Mouse (Mus musculus) myocyte (in vitro differentiated cells): ENCODE measurements at regions not wholly inside any gene's neighbourhood (a gene's known extent, or its start where the extent isn't known, plus 50 kb on each side); places are given as distances from the start of the nearest gene placed in this dataset.

ENCODE experiments used
- H3K27me3 ChIP-seq: one replicate; pipeline ENCODE4 v1.6.1; 2011; ENCODE audit not compliant: control insufficient read depth, insufficient read depth, insufficient read length
- H3K36me3 ChIP-seq: one replicate; pipeline ENCODE4 v1.6.1; 2011; ENCODE audit not compliant: control insufficient read depth, insufficient read depth
- H3K4me2 ChIP-seq: one replicate; pipeline ENCODE4 v1.6.1; 2011; ENCODE audit warnings: low read depth, control low read depth
- H3K4me3 ChIP-seq: one replicate; pipeline ENCODE4 v1.5.1; 2011; ENCODE audit warnings: mild to moderate bottlenecking, control low read depth, moderate library complexity
- H3K79me2 ChIP-seq: one replicate; pipeline ENCODE4 v1.6.1; 2011; ENCODE audit not compliant: control insufficient read depth, insufficient read depth
- H3ac ChIP-seq: one replicate; pipeline ENCODE4 v1.6.1; 2011; ENCODE audit not compliant: control insufficient read depth, insufficient read length
- CEBPB ChIP-seq: IDR thresholded peaks from 2 replicates; pipeline ENCODE4 v1.6.1; 2011; ENCODE audit warnings: mild to moderate bottlenecking, moderate library complexity; ENCODE audit not compliant: poor library complexity, insufficient read depth, severe bottlenecking
- E2F4 ChIP-seq: IDR thresholded peaks from one replicate; pipeline ENCODE4 v1.6.1; 2011; ENCODE audit warnings: mild to moderate bottlenecking, control low read depth, moderate library complexity; ENCODE audit not compliant: insufficient read depth
- MAX ChIP-seq: IDR thresholded peaks from one replicate; pipeline ENCODE4 v1.6.1; 2011; ENCODE audit warnings: low read depth, mild to moderate bottlenecking, control low read depth
- MYOD1 ChIP-seq, 3 experiments: IDR thresholded peaks; one replicate each; pipeline ENCODE4 v1.6.1; 2011; ENCODE audit warnings: control low read depth in 2 of 3, low read depth in 2 of 3, mild to moderate bottlenecking in 2 of 3, moderate library complexity in 1 of 3; ENCODE audit not compliant: insufficient read length in 2 of 3, control insufficient read depth in 1 of 3
- MYOG ChIP-seq, 3 experiments: IDR thresholded peaks; one replicate each; pipeline ENCODE4 v1.6.1; 2011; ENCODE audit warnings: control low read depth in 2 of 3, low read depth in 2 of 3, mild to moderate bottlenecking in 2 of 3; ENCODE audit not compliant: insufficient read length in 2 of 3, control insufficient read depth in 1 of 3, insufficient read depth in 1 of 3
- POLR2A ChIP-seq: IDR thresholded peaks from one replicate; pipeline ENCODE4 v1.6.1; 2011; ENCODE audit warnings: low read depth, mild to moderate bottlenecking, control low read depth, moderate library complexity; ENCODE audit not compliant: insufficient read length
- POLR2AphosphoS2 ChIP-seq: IDR thresholded peaks from one replicate; pipeline ENCODE4 v1.6.1; 2011; ENCODE audit warnings: low read depth, control low read depth; ENCODE audit not compliant: insufficient read length
- REST ChIP-seq: IDR thresholded peaks from one replicate; pipeline ENCODE4 v1.6.1; 2011; ENCODE audit warnings: mild to moderate bottlenecking, control low read depth, moderate library complexity; ENCODE audit not compliant: insufficient read depth, insufficient read length
- SRF ChIP-seq: IDR thresholded peaks from one replicate; pipeline ENCODE4 v1.6.1; 2011; ENCODE audit warnings: low read depth; ENCODE audit not compliant: control insufficient read depth, insufficient read length
- TCF12 ChIP-seq: IDR thresholded peaks from one replicate; pipeline ENCODE4 v1.6.1; 2011; ENCODE audit warnings: mild to moderate bottlenecking, control low read depth; ENCODE audit not compliant: poor library complexity, insufficient read depth, severe bottlenecking
- TCF3 ChIP-seq: IDR thresholded peaks from one replicate; pipeline ENCODE4 v1.6.1; 2011; ENCODE audit warnings: low read depth, control low read depth; ENCODE audit not compliant: insufficient read length
- USF1 ChIP-seq: IDR thresholded peaks from one replicate; pipeline ENCODE4 v1.6.1; 2011; ENCODE audit warnings: low read depth, mild to moderate bottlenecking, control low read depth, moderate library complexity

DNA sequence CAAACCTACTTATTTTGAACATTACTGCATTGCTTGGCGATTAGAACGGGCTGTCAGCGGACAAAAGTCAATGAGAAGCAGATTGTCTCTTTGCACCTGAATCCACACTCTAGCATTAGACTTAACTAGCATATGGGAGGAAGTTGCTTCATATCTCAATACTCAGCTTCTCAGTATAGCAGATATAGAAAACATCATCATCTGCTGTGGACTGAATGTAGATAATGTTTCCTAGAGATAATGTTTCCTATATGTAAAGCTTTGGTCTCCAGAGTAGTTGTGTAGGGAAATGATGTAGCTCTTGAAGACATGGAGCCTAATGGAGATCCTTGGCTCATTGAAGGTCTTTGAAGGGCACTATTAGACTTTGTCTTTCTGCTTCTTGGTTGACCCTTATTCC lies 267.0 kb upstream of the Rspo3 start:
- H3K79me2 ChIP-seq = no peaks in the 10 kb centered on the region
- H3ac ChIP-seq = no peak overlapping the region
- TF ChIP-seq MAX (no peak), POLR2AphosphoS2 (no peak)

DNA sequence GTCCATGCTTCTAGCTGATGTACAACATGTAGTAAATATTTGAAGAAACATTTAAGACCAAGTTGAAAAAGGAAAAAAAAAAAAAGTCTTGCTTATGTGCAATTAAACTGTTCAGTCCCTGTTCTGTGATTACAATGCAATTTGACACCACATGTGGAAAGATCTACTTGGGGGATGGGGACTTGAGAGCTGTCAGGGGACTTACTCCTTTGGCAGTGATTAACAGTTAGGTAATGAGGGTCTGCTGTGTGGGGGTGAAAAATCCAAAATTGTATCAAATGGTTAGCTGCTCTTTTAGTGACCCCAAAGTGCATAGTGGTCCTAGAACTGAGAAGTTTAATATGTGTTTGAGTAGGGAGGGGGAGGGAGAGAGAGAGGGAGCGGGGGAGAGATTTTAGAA lies 259.0 kb upstream of the Rspo3 start:
- TF ChIP-seq MYOD1 (IDR thresholded peaks at IDR 0.05; ENCODE audit: control insufficient read depth in 1 of 3, insufficient read length in 2 of 3, low read depth in 2 of 3) = no peak
- no peak for TF ChIP-seq POLR2AphosphoS2
- no peak for TF ChIP-seq TCF3
- TF ChIP-seq TCF12 = no peak
- TF ChIP-seq USF1 = no peak
- no peak for TF ChIP-seq MAX
- no peak for TF ChIP-seq REST
- no peaks in the 10 kb centered on the region for H3K79me2 ChIP-seq
- no peaks in the 10 kb centered on the region for H3K36me3 ChIP-seq
- H3ac ChIP-seq = no peak overlapping the region
- H3K4me2 ChIP-seq = no peak overlapping the region
- no peaks in the 10 kb centered on the region for H3K27me3 ChIP-seq
- no peak overlapping the region for H3K4me3 ChIP-seq

More for the DNA sequence above, 267.0 kb upstream of the Rspo3 start:
- Histone ChIP-seq H3K36me3 (no peaks in the 10 kb centered on the region), H3K27me3 (no peaks in the 10 kb centered on the region), H3K4me2 (no peak overlapping the region), H3K4me3 (no peak overlapping the region)

DNA sequence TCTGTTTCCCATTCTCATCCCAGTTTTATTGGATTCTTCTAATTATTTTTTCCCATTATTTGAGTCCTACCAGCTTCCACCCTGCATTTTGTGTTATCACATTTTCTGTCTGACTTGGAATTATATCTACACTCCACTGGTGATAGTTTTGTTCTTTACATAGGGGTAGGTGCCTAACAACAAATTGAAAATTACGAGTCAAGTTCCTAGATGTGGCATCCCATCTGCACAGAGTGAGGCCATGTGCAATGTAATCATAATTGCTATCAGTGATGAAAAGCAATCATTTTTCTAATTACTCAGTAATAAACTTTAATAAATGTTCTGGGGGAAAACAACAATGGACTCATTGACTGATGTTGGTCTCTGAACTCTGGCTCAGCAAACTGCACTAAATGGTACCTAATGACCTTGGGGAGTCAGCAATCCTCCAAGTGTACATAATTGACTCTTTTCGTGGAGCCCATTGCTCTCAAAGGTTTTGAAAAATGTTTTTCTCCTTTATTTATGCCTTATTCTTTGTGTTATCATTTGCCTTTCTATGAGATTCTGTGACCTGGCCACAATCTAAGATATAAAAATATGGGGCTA lies 250.6 kb upstream of the Rspo3 start:
- Histone ChIP-seq H3K4me2 (no peak overlapping the region), H3K4me3 (no peak overlapping the region), H3ac (no peak overlapping the region), H3K36me3 (no peaks in the 10 kb centered on the region), H3K79me2 (no peaks in the 10 kb centered on the region), H3K27me3 (no peaks in the 10 kb centered on the region)
- no peak for TF ChIP-seq MAX
- no peak for TF ChIP-seq POLR2A
- TF ChIP-seq CEBPB = no peak
- no peak for TF ChIP-seq REST
- no peak for TF ChIP-seq SRF
- no peak for TF ChIP-seq MYOD1 (IDR thresholded peaks at IDR 0.05; ENCODE audit: control insufficient read depth in 1 of 3, insufficient read length in 2 of 3, low read depth in 2 of 3)
- no peak for TF ChIP-seq USF1
- no peak for TF ChIP-seq E2F4
- no peak for TF ChIP-seq MYOG (IDR thresholded peaks at IDR 0.05; ENCODE audit: control insufficient read depth in 1 of 3, insufficient read depth in 1 of 3, insufficient read length in 2 of 3, low read depth in 2 of 3)
- TF ChIP-seq TCF12 = no peak

DNA sequence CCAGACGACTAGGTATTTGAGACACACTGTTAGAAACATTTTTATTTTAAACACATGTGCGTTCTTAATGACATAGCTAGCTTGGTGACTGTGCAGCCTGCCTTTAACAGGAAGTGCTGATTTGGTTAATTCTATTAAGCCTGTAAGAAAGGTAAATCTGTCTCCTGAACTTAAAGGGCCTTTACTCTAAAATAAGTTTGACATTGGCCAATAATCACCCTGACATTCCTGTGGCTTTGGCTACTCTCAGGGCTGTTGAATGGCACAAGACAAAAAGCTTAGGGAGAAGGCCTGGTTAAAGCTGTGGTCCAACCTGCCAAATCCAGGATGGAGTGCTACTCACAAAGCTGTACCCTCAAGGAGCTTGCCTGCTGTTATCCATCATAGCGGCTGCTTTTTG lies 201.0 kb upstream of the Rspo3 start:
- no peak overlapping the region for H3ac ChIP-seq
- H3K36me3 ChIP-seq = no peaks in the 10 kb centered on the region
- no peaks in the 10 kb centered on the region for H3K27me3 ChIP-seq
- no peaks in the 10 kb centered on the region for H3K79me2 ChIP-seq
- TF ChIP-seq USF1 = no peak
- no peak for TF ChIP-seq MYOD1 (IDR thresholded peaks at IDR 0.05; ENCODE audit: control insufficient read depth in 1 of 3, insufficient read length in 2 of 3, low read depth in 2 of 3)
- TF ChIP-seq E2F4 = no peak
- TF ChIP-seq CEBPB = no peak
- TF ChIP-seq MAX = no peak
- no peak for TF ChIP-seq MYOG (IDR thresholded peaks at IDR 0.05; ENCODE audit: control insufficient read depth in 1 of 3, insufficient read depth in 1 of 3, insufficient read length in 2 of 3, low read depth in 2 of 3)
- no peak for TF ChIP-seq REST
- TF ChIP-seq TCF12 = no peak
- no peak for TF ChIP-seq TCF3
- TF ChIP-seq POLR2AphosphoS2 = no peak
- TF ChIP-seq POLR2A = no peak
- TF ChIP-seq SRF = no peak
- no peak overlapping the region for H3K4me3 ChIP-seq
- H3K4me2 ChIP-seq = no peak overlapping the region

DNA sequence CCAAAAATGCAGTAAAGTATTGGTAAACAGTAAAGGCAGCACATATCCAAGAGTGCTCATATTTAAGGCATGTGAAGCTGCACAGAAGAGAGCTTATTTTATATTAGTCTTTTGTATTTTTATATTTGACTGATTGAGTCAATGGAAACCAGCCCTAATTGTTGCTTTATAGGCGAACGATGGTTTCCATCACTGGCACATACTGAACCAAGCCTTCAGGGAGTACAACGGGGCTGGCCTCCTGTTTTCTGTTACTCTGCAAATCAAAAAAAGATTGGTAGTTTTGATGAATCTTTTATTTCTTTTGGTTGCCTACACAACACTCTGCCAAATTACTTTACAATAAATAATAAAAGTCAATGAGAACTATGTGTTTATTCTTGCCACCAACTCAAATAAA lies 189.7 kb upstream of the Rspo3 start:
- H3K4me3 ChIP-seq = no peak overlapping the region
- no peaks in the 10 kb centered on the region for H3K79me2 ChIP-seq
- no peaks in the 10 kb centered on the region for H3K36me3 ChIP-seq
- TF ChIP-seq REST (no peak), POLR2AphosphoS2 (no peak), E2F4 (no peak), TCF12 (no peak), CEBPB (no peak), POLR2A (no peak), SRF (no peak), MAX (no peak)
- no peaks in the 10 kb centered on the region for H3K27me3 ChIP-seq
- no peak overlapping the region for H3K4me2 ChIP-seq
- H3ac ChIP-seq = no peak overlapping the region
